Mouse (Mus musculus): ENCODE results near the gene AU021092. TPM values are rescaled to one million over a fixed set of nuclear protein-coding genes. Genes with fewer than 3 reads are reported as not detected.

The AU021092 gene
- total RNA-seq, 1 experiment: 1.7 TPM

DNA sequence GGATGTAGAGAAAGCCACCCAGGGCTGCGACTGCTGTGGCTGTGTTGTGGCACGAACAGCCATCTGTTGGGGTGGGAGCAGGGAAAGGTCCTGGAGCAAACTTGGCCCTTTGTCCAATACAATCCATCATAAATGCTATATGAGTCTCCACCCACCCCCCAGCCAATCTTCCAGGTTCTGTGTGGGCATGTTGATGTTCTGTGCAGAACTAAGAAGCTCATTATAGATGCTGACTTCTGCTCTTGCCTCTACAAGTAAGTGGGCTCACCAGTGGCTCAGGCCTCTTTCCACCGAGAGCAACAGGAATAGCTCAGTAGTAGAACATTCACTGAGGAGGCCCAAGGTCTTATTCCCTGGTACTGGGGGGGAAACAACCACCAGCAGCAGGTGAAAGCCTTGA lies 9.9 kb downstream of the AU021092 start:
- no peak for DNase-seq (ENCODE audit: low read depth, low spot score)
- H3K27ac ChIP-seq (ENCODE audit: insufficient read depth, low read depth, low read length, poor library complexity, severe bottlenecking): no peak overlapping the region
- TF ChIP-seq CHD2 (IDR thresholded peaks at IDR 0.05; ENCODE audit: low read depth, low read length) (no peak), ZNF384 (IDR thresholded peaks at IDR 0.05; ENCODE audit: low read depth, low read length) (no peak), ZC3H11A (IDR thresholded peaks at IDR 0.05; ENCODE audit: borderline replicate concordance, low read depth, low read length) (no peak), HCFC1 (IDR thresholded peaks at IDR 0.05; ENCODE audit: borderline replicate concordance, insufficient read depth, low read length) (no peak), MAFK (IDR thresholded peaks at IDR 0.05; ENCODE audit: insufficient read depth, low read depth, low read length) (no peak)
- no peak overlapping the region for H3K9ac ChIP-seq (ENCODE audit: insufficient read depth, low read depth, low read length, poor library complexity, severe bottlenecking)
- H3K4me3 ChIP-seq (ENCODE audit: insufficient read depth in 1 of 2, low read depth in 1 of 2, low read length in 2 of 2, poor library complexity in 1 of 2, severe bottlenecking in 1 of 2): no peak overlapping the region
- H3K36me3 ChIP-seq (ENCODE audit: control insufficient read depth, insufficient read depth, low read length, poor library complexity, severe bottlenecking): no peaks in the 10 kb centered on the region
- no peaks in the 10 kb centered on the region for H3K4me1 ChIP-seq (ENCODE audit: control insufficient read depth in 2 of 2, insufficient read depth in 2 of 2, low read length in 2 of 2, poor library complexity in 1 of 2)
- in situ Hi-C loops (cut with MboI; ENCODE audit: low sequenced_read_pairs in 2 of 2, unreplicated experiment in 2 of 2): no loop called here
- H3K9me3 ChIP-seq (ENCODE audit: control insufficient read depth, insufficient read depth, low read depth, low read length): no peaks in the 10 kb centered on the region

DNA sequence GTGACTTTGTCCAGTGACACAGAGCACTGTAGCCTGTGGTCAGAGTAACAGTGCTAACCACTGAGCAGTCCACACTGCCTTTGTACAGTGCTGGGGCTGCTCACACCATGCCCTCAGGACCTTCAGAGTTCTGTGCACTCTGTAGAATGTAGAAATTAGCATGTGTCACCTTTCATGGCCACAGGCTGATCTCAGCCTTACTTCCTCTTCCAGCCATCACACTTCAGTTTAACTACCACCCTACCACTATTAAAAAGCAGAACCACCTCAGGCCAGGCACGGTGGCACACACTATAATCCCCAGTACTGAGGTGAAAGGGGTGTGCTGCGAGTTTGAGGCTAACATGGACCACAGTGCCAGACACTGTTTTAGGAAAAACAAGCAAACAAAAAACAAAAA lies 11.7 kb downstream of the AU021092 start:
- no peak for DNase-seq (ENCODE audit: low read depth, low spot score)
- Histone ChIP-seq H3K9me3 (ENCODE audit: control insufficient read depth, insufficient read depth, low read depth, low read length) (no peaks in the 10 kb centered on the region), H3K9ac (ENCODE audit: insufficient read depth, low read depth, low read length, poor library complexity, severe bottlenecking) (no peak overlapping the region), H3K27ac (ENCODE audit: insufficient read depth, low read depth, low read length, poor library complexity, severe bottlenecking) (no peak overlapping the region), H3K36me3 (ENCODE audit: control insufficient read depth, insufficient read depth, low read length, poor library complexity, severe bottlenecking) (no peaks in the 10 kb centered on the region), H3K4me3 (ENCODE audit: insufficient read depth in 1 of 2, low read depth in 1 of 2, low read length in 2 of 2, poor library complexity in 1 of 2, severe bottlenecking in 1 of 2) (no peak overlapping the region), H3K4me1 (ENCODE audit: control insufficient read depth in 2 of 2, insufficient read depth in 2 of 2, low read length in 2 of 2, poor library complexity in 1 of 2) (no peaks in the 10 kb centered on the region)
- in situ Hi-C loops (cut with MboI; ENCODE audit: low sequenced_read_pairs in 2 of 2, unreplicated experiment in 2 of 2): no loop called here
- TF ChIP-seq HCFC1 (IDR thresholded peaks at IDR 0.05; ENCODE audit: borderline replicate concordance, insufficient read depth, low read length) (no peak), MAFK (IDR thresholded peaks at IDR 0.05; ENCODE audit: insufficient read depth, low read depth, low read length) (no peak), CHD2 (IDR thresholded peaks at IDR 0.05; ENCODE audit: low read depth, low read length) (no peak), ZC3H11A (IDR thresholded peaks at IDR 0.05; ENCODE audit: borderline replicate concordance, low read depth, low read length) (no peak), ZNF384 (IDR thresholded peaks at IDR 0.05; ENCODE audit: low read depth, low read length) (no peak)

DNA sequence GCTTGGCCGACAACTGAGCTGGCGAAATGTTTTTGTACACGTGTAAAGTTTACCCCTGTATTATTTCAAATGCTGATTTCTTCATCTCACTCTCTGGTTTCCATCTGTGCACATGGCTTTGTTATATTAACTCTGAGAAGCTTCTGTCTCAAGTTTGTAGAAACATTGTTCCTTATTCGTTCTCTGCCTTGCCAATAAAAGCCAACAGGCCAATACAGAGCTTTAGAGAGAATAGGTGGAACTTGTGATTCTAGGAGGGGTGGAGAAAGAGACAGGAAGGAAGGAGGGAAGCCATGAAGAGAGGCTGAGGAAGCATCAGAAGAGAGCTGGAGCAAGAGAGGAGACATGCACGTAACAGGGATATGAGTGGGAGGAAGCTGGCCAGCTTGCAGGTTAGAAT lies 16.0 kb downstream of the AU021092 start:
- in situ Hi-C loops (cut with MboI; ENCODE audit: low sequenced_read_pairs in 2 of 2, unreplicated experiment in 2 of 2): no loop called here
- H3K4me3 ChIP-seq (ENCODE audit: insufficient read depth in 1 of 2, low read depth in 1 of 2, low read length in 2 of 2, poor library complexity in 1 of 2, severe bottlenecking in 1 of 2): no peak overlapping the region
- no peak for DNase-seq (ENCODE audit: low read depth, low spot score)
- no peaks in the 10 kb centered on the region for H3K9me3 ChIP-seq (ENCODE audit: control insufficient read depth, insufficient read depth, low read depth, low read length)
- TF ChIP-seq HCFC1 (IDR thresholded peaks at IDR 0.05; ENCODE audit: borderline replicate concordance, insufficient read depth, low read length) (no peak), CHD2 (IDR thresholded peaks at IDR 0.05; ENCODE audit: low read depth, low read length) (no peak), MAFK (IDR thresholded peaks at IDR 0.05; ENCODE audit: insufficient read depth, low read depth, low read length) (no peak), ZNF384 (IDR thresholded peaks at IDR 0.05; ENCODE audit: low read depth, low read length) (no peak), ZC3H11A (IDR thresholded peaks at IDR 0.05; ENCODE audit: borderline replicate concordance, low read depth, low read length) (no peak)
- no peak overlapping the region for H3K27ac ChIP-seq (ENCODE audit: insufficient read depth, low read depth, low read length, poor library complexity, severe bottlenecking)
- H3K9ac ChIP-seq (ENCODE audit: insufficient read depth, low read depth, low read length, poor library complexity, severe bottlenecking): no peak overlapping the region
- no peaks in the 10 kb centered on the region for H3K36me3 ChIP-seq (ENCODE audit: control insufficient read depth, insufficient read depth, low read length, poor library complexity, severe bottlenecking)
- H3K4me1 ChIP-seq (ENCODE audit: control insufficient read depth in 2 of 2, insufficient read depth in 2 of 2, low read length in 2 of 2, poor library complexity in 1 of 2): no peaks in the 10 kb centered on the region

DNA sequence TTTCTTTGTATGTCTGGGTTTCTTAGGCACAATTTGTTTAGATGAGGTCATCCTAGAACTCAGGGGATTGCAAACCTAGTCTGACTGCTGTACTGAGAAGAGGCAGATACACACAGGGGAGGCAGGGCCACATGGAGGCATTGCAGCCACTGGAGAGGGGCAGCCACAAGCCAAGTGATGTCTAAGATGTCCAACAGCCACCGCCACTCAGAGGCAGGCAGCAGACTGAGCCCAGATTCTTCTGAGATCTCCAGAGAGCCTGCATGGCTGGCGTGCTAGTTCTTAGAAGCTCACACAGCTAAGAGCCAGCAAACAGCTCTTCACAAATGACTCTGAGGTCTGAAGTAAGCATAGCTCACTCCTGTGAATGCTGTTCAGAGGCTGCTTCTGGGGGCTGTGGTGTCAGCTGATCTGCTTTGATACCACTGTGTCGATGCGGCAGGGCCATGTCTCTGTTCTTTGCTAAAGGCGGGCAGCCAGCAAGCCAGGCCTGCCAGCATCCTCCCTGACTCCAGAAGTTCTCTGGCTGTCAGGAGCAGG lies 16.6 kb downstream of the AU021092 start:
- Histone ChIP-seq H3K36me3 (ENCODE audit: control insufficient read depth, insufficient read depth, low read length, poor library complexity, severe bottlenecking) (no peaks in the 10 kb centered on the region), H3K4me3 (ENCODE audit: insufficient read depth in 1 of 2, low read depth in 1 of 2, low read length in 2 of 2, poor library complexity in 1 of 2, severe bottlenecking in 1 of 2) (no peak overlapping the region), H3K27ac (ENCODE audit: insufficient read depth, low read depth, low read length, poor library complexity, severe bottlenecking) (no peak overlapping the region), H3K9ac (ENCODE audit: insufficient read depth, low read depth, low read length, poor library complexity, severe bottlenecking) (no peak overlapping the region), H3K4me1 (ENCODE audit: control insufficient read depth in 2 of 2, insufficient read depth in 2 of 2, low read length in 2 of 2, poor library complexity in 1 of 2) (no peaks in the 10 kb centered on the region), H3K9me3 (ENCODE audit: control insufficient read depth, insufficient read depth, low read depth, low read length) (no peaks in the 10 kb centered on the region)
- no peak for TF ChIP-seq MAFK (IDR thresholded peaks at IDR 0.05; ENCODE audit: insufficient read depth, low read depth, low read length)
- DNase-seq (ENCODE audit: low read depth, low spot score): no peak
- in situ Hi-C loops (cut with MboI; ENCODE audit: low sequenced_read_pairs in 2 of 2, unreplicated experiment in 2 of 2): no loop called here

Measured in ES-E14 (cell line).